Mouse (Mus musculus): ENCODE measurements around the gene Asic4.

The Asic4 gene

DNA sequence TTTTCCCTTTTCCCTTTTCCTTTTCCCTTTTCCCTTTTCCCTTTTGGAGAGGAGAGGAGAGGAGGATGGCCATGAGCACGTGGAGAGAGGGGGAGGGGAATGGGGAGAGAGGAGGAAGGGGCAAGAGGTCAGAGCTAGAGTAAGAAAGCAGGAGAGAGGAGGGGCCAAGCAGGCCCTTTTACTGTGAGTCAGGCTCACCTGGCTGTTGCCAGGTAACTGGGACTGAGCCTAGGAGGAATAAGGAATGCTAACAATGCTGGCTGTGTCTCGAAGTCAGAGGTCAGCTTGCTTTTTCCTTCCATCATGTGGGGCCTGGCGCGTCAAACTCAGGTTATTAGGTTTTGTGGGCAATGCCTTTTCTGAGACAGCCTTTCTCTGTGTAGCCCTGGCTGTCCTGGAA, 67.7 kb downstream of the Asic4 start:
- TF ChIP-seq GATA4 (IDR thresholded peaks at IDR 0.05; ENCODE audit: insufficient replicate concordance, low read length), result no peak

DNA sequence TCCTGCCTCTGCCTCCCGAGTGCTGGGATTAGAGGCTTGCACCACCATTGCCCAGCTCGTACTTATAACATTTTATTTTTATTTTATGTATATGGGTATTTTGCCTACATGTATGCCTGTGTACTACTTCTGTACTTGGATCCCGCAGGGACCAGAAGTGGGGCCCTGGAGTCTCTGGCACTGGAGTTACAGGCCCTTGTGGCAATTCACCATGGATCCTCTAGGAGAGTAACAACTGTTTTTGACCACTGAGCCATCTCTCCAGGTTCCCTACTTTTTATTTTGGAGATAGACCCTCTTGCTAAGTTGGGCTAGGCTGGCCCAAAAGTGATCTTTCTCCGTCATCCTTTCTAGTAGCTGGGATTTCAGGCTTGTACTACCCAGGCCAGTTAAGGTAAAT, 68.2 kb downstream of the Asic4 start:
- TF ChIP-seq GATA4 (IDR thresholded peaks at IDR 0.05; ENCODE audit: insufficient replicate concordance, low read length), result no peak

DNA sequence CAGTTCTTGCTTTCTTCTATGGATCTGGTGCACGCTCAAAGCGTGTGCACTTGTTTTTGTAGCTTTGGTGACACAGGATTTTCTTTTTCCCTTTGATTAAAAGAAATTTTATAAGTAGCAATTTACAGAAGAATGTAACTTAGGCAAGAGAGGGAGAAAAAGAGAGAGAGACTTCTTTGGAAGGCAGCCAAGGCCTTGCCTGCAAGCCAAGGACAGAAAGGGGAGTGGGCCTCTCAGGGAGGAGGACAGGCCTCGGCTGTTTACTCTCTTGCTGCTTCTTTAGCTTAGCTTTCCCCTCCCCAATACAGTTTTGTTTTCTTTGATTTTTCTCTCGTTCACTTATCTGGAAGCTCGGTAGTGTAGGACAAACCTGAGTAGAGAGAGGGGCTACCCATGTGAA, 69.3 kb downstream of the Asic4 start:
- TF ChIP-seq GATA4 (IDR thresholded peaks at IDR 0.05; ENCODE audit: insufficient replicate concordance, low read length), result no peak

DNA sequence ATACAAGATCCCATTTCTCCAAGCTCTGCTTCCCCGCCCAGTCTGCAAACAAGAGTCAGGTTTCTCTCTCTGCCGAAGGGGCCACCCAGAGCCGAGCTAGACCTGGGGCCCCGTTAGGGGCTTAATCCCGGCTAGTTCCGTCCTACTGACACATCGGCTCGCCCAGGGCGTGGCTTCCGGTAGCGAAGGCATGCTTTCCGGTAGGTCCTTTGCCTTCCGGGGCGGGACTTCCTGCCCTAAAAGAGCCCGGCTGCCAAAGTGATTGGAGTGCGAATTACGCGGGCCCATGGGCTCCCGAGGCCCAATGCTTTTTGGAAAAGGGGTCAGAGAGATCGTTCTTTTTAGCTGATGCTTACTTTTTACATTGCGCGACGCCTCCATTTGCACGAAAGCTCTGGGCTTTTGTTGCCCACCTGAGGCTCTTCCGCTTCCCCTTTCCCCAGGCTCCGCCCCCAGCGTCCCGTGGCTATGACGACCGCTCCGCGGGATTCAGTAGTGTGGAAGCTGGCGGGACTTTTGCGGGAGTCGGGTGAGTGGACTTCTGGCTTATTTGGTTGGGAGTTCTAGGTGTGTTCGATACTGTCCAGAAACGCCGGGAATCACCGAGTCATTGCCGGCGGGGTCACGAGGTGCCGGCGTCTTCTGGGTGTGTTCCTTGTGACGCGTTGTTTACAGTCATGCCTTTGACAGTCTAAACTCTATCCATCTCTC, 71.2 kb downstream of the Asic4 start, which contains the start of gene Stk11ip:
Gene Stk11ip, plus strand, starts transcription at position 209 of the 711 bp plus-strand sequence.
- TF ChIP-seq GATA4 (IDR thresholded peaks at IDR 0.05; ENCODE audit: insufficient replicate concordance, low read length), result no peak

Data from liver, adult (tissue).